Mouse (Mus musculus) cerebellum, adult 11 months (tissue): ENCODE measurements around the gene Clba1.
A peak's percentile ranks its signal among the peaks of the same experiment; 100 is the strongest.

Experiments
- DNase-seq: peaks from one replicate; pipeline ENCODE4 v3.0.0; 2022

The Clba1 gene

DNA sequence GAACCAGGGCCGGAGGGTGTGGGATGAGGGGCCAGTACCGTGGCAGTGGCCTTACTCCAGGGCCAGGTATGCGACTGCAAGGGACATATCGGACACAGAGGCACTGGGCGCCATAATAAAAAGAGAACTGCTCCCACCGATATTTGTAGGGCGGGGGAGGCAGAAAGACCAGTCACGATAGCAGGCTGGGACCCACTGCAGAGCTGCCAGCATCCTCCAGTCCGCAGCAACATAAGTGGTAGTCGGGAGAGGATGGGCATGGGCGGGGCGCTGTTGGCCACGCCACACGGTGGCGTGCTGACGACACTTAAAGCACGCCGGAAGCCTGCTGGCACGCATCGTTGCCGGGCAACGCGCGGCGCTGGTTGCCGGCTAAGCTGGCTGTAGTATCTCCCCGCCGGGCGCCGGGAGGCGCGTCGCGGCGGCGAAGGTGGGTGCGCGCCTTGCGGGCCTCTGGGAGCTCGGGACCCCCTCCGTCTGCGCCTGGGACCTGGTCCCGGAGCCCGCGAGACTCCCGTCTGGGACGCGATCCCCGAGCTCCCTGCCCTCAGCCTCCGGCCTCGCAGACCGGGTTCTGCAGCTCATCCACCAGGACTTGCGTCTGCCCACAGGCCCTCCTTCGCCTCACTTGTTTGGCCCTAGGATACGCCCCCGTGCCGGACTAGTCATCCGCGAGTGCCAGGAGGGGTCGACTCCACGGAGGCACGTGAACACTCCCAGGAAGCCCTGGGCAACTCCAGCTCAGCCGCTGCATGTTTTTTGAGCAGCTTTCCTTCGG lies at the start of gene Clba1:
Gene Clba1, plus strand, starts transcription at position 351 of the 778 bp plus-strand sequence.
- DNase-seq = peak; percentile 92

- no peak for DNase-seq
Measured at GRCm38 (mm10) chr12:112759471-112759870, 49.3 kb upstream of the Clba1 start.

- no peak for DNase-seq
Measured at GRCm38 (mm10) chr12:112760154-112760926, 48.4 kb upstream of the Clba1 start, which contains the start of gene Pld4. Pld4 (plus strand) TSS chr12:112760655.

DNA sequence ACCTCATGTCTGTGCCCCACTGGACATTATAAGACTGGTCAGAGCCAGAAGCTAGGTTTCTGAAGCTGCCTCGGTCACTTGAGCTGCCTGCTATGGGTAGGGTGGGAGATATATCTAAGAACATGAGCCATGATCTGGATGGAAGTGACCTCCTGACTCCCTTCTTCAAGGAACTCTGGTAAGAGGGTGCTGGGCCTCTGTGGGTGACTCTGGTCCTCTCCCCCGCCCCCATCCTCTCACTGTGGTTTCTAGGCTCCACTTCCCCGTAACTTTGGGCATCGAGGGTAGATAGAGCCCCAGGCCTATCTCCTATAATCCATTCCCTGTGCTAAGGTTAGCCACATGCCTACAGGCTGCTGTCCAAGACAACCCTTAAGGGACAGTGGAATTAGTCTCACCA lies 47.3 kb upstream of the Clba1 start:
- DNase-seq = no peak

DNA sequence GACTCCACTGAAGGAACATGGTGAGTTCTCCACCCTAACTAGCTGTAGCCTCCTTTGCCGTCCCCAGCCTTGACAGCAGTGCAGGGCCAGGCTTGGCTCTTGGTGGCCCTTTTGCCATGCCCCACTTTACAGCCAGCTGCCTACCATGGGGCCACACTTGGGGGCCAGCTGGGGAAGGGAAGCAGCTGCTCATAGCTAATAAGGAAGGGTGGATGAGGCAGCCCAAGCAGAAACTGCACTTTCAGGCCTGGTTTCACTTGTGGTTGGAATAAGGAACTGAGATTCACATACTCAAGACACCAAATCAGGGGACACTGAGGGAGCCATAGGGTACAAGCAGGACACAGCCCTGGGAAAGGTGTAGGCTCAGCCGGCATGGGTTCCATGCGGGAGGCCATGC lies 46.7 kb upstream of the Clba1 start:
- no peak for DNase-seq

- no peak for DNase-seq
Measured at GRCm38 (mm10) chr12:112763176-112763575, 45.6 kb upstream of the Clba1 start.

DNA sequence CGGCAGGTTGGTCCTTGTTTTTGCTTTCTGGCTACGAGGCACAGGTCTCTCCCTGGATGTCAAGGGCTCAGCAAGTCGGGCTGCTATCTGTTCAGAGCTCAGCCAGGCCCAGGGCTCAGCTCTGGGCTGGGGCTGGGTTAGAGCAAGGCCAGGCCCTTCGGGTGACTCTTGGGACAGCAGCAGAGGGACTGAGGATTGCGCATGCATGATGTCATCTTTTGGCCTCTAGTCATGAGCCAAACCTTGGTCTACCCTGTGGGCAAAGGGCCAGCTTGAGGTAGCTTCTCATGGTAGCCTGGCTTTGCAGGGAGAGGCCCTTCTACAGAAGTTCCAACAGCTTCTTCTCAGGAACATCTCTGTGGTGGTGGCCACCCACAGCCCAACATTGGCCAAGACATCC lies 44.6 kb upstream of the Clba1 start:
- no peak for DNase-seq

DNA sequence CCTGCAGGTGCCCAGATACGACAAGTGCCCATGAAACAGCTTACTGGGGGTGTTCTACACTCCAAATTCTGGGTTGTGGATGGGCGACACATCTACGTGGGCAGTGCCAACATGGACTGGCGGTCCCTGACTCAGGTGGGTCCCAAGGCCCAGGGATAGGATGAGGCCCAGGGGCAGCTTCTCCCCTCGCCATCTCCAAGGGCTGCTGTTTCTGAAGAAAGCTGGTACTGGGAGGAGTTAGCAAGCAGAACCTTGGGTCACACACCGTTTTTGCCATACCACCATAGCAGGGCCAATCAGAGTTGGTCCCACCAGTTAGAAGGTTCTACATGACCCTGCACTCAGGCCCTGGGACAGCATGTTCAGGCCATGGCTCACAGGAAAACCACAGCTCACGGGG lies 43.7 kb upstream of the Clba1 start:
- no peak for DNase-seq

DNA sequence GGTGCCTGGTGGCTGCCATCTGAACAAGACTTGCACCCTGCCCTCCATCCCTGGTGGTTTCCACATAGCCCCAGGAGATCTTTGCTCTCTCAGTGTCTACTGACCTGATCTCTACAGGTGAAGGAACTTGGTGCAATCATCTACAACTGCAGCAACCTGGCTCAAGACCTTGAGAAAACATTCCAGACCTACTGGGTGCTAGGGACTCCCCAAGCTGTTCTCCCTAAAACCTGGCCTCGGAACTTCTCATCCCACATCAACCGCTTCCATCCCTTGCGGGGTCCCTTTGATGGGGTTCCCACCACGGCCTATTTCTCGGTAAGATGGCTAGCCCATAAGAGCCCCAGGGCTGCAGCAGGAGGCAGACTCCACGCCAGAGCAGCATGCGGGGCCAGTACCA lies 42.2 kb upstream of the Clba1 start:
- no peak for DNase-seq

DNA sequence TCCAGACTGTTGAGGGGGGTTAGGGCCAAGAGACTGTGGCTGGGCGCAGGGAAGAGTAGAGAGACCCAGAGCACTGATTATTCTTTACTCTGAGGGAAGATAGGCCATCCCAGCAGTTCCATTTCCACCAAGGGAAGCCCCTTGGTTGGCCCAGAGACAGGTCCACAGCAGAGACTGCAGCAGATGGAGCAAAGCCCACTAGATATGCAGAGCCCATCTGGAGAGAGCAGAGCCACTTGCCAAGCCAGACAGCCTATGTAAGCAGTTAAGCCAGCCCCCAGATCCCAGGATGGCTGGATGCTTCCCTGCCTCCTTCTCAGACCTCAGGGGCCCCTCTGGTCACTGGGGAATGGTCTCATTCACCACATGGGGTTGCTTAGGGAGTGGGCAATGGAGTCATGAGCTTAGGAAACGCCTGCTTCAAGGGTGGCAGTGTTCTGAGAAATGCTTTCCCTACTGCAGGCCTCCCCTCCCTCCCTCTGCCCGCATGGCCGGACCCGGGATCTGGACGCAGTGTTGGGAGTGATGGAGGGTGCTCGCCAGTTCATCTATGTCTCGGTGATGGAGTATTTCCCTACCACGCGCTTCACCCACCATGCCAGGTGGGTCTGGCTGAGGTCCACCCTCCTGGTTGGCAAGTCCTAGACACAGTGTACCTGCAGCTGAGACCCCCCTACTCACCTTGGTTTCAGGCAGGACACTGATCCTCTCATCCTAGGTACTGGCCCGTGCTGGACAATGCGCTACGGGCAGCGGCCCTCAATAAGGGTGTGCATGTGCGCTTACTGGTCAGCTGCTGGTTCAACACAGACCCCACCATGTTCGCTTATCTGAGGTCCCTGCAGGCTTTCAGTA lies 41.5 kb upstream of the Clba1 start:
- no peak for DNase-seq

GRCm38 (mm10) chr12:112768166-112768565 lies 40.6 kb upstream of the Clba1 start:
- no peak for DNase-seq

DNA sequence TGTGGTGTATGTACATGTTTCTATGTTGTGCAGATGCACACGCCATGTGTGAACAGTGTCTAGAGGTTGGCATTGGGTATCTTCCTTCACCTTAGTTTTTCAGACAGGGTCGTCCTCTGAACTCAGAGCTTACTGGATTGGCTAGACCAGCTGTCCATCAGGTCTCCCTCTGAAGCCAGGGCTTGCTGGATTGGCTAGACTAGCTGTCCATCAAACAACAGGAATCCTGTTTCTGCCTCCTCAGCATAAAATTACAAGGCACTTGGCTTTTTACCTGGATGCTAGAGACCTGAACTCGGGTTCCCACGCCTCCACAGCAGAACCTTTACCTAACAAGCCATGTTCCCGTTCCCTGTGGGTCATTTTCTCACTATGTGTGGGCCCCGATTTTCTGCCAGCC lies 39.7 kb upstream of the Clba1 start:
- DNase-seq = no peak

DNA sequence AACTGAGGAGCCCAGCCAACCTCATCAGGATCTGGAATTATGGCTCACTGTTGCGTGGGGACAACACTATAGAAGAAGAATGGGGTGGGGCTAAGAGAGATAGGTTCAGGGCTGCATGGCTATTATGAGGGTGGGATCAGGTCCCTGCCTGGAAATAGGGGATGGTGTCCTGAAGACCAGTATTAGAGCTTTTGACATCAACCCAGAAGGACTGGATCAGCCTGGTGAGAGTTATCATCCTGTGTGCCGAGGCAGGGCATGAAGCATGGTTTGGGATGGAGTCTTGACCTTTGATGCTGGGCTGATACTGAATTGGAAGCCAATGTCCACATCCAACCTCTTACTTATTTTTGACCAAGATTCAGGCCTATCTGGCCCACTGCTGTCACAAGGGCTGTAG lies 39.0 kb upstream of the Clba1 start:
- DNase-seq = no peak

- no peak for DNase-seq
Measured at GRCm38 (mm10) chr12:112770396-112770795, 38.3 kb upstream of the Clba1 start.

- DNase-seq = no peak
Measured at GRCm38 (mm10) chr12:112772306-112772705, 36.4 kb upstream of the Clba1 start.

DNA sequence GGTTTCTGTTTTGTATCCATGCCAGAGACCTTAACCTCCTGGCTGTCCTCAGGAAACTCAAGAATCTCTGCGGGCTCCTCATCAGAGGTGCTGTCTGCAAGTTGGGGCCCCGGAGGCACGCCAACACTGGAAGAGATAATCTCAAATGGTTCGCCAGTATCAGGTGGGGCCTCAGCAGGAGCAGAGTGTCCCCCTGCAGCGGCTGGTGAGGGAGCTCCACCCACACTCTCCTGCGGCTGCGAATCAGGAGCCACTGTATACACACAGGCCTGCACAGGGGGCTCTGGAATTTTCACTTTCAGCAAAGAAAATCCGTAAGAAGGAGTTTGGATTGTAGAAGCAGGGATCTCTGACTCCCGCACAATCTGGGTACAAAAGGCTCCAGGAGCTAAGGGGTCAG lies 35.4 kb upstream of the Clba1 start:
- no peak for DNase-seq

DNA sequence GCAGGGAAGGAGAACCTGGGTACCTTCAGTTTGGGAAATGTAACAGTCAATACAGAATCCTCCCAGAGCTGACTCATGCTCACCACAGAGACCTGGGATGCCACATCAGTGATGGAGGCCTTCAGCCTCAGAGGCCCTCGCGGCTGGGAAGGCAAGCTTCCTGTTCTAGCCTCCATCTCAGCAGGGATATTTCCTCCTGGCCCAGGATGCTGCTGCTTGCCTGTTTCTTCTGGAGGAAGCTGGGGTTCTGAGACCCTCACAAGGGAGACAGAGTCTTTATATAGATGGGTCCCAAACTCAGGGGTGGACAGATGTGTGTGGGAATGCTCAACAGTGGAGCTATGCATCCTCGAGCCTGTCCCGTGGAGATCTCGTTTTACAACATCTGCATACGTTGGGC lies 34.7 kb upstream of the Clba1 start:
- no peak for DNase-seq

DNA sequence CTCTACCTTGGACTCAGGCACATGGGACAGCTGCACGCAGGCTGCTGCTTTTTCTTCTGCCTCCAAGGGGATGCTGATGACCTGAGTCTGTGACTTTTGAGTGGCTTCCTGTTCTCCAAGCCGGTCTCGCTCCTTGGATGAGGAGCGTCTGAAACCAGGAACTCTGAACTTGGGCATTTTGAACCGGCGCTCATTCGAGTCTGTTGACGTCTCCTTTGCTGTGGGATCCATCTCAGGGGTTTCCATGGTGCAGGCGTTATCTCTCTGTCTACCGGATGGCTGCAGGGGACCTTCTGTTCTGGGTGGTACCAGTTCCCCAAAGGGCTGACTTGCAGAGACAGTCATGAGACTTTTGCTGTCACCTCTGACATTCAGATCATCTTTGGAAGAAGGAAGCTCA lies 34.3 kb upstream of the Clba1 start:
- no peak for DNase-seq

DNA sequence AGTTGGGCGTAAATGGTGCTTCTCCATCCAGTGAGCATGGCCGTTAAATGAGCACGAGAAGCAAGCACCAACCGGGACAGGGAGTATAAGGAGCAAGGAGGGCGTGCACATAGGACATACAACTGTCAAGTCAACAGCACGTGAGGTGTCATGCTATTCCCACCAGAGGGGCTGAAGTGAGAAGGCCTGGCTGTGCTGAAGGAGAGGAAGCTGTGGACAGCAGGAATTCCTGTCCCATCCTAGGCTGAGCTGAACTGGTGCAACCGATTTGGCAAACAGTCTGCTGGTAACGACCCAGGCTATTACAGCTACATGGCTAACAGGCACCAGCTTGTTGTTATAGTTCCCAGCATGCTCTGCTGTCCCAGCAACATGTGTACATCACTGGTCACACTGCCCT lies 17.7 kb upstream of the Clba1 start:
- DNase-seq = no peak

GRCm38 (mm10) chr12:112793601-112794355 lies 15.0 kb upstream of the Clba1 start:
- DNase-seq = no peak

GRCm38 (mm10) chr12:112794356-112794816 lies 14.4 kb upstream of the Clba1 start:
- no peak for DNase-seq

GRCm38 (mm10) chr12:112794998-112795397 lies 13.7 kb upstream of the Clba1 start:
- no peak for DNase-seq
